Mouse (Mus musculus): ENCODE data around the gene Fam118b. TPM values are rescaled to one million over a fixed set of nuclear protein-coding genes. Genes with fewer than 3 reads are reported as not detected.

The Fam118b gene
- total RNA-seq, 1 experiment from 2014 or later = 15.3 TPM

- no peak; the same call in 1 of the 2 replicates for ATAC-seq (replicated peaks; ENCODE audit: insufficient number of reproducible peaks, low FRiP score, low TSS enrichment, poor library complexity, severe bottlenecking)
Measured at GRCm38 (mm10) chr9:35277855-35278365, 10.3 kb upstream of the Fam118b start.

- 0 out of 2 replicates have a peak, but pooled peaks have one; percentile 14 for ATAC-seq (replicated peaks; ENCODE audit: insufficient number of reproducible peaks, low FRiP score, low TSS enrichment, poor library complexity, severe bottlenecking)
Measured at GRCm38 (mm10) chr9:35267976-35268715, 541 bp upstream of the Fam118b start.

DNA sequence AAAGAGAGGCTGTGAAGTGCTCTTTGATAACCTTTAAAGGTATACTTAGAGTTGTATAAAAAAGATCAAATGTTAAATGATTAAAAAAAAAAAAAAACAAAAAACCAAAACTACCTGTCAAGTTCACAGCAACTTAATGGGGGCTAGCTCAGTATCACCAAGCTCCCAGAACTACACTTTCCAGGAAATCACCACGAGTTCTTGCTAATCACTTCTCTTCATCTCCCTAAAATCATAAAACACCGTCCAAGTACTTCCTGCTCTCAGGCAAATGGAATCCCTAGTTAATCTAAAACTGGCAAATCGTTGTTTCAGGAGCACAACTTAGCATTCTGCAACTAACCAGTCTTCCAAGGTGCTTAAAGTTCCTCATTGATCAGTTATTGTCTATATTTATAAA is 3.1 kb downstream of the Fam118b start:
- ATAC-seq (replicated peaks; ENCODE audit: insufficient number of reproducible peaks, low FRiP score, low TSS enrichment, poor library complexity, severe bottlenecking) = no peak

DNA sequence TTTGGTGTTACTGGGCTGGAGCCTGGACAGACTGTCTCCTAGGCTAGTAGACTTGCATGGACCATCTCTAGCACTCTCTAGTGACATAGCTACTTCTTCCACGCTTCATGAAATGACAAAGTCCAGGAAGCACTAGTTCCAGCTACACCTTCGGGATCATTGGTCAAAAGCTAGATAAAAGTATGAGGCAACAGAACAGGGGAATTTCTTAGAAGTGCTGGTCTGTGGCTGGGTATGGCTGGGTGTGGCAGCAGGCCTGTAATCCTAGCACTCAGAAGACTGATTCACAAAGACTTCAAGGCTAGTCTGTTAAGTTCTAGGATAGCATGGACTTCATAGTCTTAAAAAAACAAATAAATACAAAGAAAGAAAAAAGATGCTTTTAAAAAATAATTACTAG is 4.2 kb downstream of the Fam118b start:
- no peak for ATAC-seq (replicated peaks; ENCODE audit: insufficient number of reproducible peaks, low FRiP score, low TSS enrichment, poor library complexity, severe bottlenecking)

GRCm38 (mm10) chr9:35262418-35262817 is 5.2 kb downstream of the Fam118b start:
- ATAC-seq (replicated peaks; ENCODE audit: insufficient number of reproducible peaks, low FRiP score, low TSS enrichment, poor library complexity, severe bottlenecking) = no peak

GRCm38 (mm10) chr9:35257365-35257764 is 10.2 kb downstream of the Fam118b start:
- no peak for ATAC-seq (replicated peaks; ENCODE audit: insufficient number of reproducible peaks, low FRiP score, low TSS enrichment, poor library complexity, severe bottlenecking)

GRCm38 (mm10) chr9:35249476-35249875 is 18.1 kb downstream of the Fam118b start:
- no peak for ATAC-seq (replicated peaks; ENCODE audit: insufficient number of reproducible peaks, low FRiP score, low TSS enrichment, poor library complexity, severe bottlenecking)

DNA sequence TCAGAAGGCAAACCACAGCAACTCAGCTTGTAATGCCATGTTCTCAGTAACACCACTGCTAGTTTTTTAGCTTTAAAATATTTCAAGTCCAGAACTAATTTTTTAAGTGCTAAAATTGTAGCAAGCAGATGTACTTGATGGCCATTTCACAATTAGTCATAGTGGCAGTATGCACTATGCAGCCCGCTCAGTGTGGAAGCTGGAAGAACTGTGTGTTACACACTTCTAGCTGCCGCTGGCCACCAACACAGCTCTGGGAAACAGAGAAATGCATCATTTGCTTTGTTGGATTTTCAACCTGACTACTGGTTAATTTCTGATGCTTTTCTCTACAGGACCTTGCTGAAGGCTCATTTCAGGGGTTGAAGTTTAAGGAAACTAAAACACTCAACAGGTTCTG is 20.2 kb downstream of the Fam118b start:
- ATAC-seq (replicated peaks; ENCODE audit: insufficient number of reproducible peaks, low FRiP score, low TSS enrichment, poor library complexity, severe bottlenecking) = no peak

- ATAC-seq (replicated peaks; ENCODE audit: insufficient number of reproducible peaks, low FRiP score, low TSS enrichment, poor library complexity, severe bottlenecking) = no peak
Measured at GRCm38 (mm10) chr9:35239734-35240133, 27.9 kb downstream of the Fam118b start.

GRCm38 (mm10) chr9:35238915-35239571 is 28.6 kb downstream of the Fam118b start:
- no peak for ATAC-seq (replicated peaks; ENCODE audit: insufficient number of reproducible peaks, low FRiP score, low TSS enrichment, poor library complexity, severe bottlenecking)

DNA sequence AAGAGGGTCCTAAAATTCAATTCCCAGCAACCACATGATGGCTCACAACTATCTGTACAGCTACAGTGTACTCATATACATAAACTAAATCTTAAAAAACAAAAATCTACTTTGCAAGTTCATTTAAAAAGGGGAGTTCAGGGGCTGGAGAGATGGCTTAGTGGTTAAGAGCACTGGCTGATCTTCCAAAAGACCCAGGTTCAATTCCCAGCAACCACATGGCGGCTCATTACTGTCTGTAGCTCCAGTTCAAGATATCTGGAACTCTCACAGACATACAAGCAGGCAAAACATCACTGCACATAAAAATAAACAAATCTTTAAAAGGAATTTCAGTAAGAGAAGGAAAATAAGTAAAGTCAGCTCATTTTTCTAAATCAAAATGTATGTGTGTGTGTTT is 29.2 kb downstream of the Fam118b start:
- no peak for ATAC-seq (replicated peaks; ENCODE audit: insufficient number of reproducible peaks, low FRiP score, low TSS enrichment, poor library complexity, severe bottlenecking)

DNA sequence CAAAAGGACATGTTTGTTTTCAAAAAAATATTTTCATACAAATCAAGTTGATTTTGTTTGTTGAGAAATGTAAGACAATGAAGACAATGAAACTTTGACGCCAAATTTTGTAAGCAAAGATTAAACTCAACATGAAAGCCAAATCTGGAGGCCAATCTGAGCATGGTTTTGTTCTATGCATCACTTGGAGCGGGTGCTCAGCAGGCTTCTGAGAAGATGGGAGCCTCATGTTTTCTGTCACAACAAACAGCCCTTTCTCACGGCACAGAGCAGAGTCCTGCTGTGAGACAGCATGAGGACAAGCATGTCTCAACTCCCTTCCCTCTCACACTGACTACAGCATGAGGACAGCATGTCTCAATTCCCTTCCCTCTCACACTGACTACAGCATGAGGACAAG is 31.6 kb downstream of the Fam118b start:
- ATAC-seq (replicated peaks; ENCODE audit: insufficient number of reproducible peaks, low FRiP score, low TSS enrichment, poor library complexity, severe bottlenecking) = no peak

DNA sequence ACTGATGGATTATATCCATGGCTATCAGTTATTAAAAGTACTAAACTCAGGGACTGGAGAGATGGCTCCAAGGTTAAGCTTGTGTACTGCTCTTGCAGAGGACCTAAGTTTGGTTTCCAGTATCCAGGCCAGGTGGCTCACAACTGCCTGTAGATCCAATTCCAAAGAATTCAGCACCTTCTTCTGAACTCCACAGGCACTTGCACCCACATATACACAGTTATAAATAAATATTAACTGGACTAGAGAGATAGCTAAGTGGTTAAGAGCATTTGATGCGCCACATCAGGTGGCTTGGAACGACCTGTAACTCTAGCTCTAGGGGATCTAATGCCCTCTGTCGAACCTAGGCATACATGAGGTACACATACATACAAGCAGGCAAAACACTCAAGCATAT is 38.9 kb downstream of the Fam118b start:
- ATAC-seq (replicated peaks; ENCODE audit: insufficient number of reproducible peaks, low FRiP score, low TSS enrichment, poor library complexity, severe bottlenecking) = no peak

DNA sequence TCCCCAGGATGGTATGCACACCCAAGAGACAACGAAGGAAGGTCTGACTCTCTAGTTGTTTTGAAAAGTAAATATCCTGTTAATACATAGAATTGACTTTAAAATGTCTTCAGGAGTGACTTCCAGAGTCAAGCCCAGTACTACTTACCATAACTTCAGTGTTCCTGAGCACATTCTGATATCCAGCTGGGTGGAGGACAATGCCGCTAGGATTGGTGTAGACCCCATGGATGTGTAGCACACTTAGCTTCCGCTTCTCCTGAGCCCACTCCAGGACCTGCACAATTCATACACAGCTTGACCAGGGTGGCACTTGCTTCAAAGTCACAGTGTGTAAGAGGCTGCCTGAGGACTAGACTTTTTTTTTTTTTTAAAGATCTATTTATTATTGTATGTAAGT is 44.1 kb downstream of the Fam118b start:
- no peak for ATAC-seq (replicated peaks; ENCODE audit: insufficient number of reproducible peaks, low FRiP score, low TSS enrichment, poor library complexity, severe bottlenecking)

DNA sequence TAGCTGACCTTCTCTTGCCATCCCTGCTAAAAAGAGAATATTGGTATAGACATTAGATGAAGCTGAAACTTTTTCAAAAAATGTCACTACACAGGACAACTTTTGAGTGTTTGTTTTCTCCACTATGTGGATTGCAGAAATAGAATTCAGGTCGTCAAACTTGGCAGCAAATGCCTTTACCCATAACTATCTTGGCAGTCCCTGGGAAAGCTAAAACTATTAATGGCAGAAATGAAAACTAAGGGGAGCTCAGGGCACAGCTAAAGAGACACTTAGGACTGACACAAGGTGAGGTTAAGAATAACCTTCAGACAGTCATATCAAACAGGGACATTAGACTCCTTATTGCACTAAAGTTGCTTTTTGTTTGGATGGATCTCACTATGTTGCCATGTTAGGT is 49.6 kb downstream of the Fam118b start:
- no peak for ATAC-seq (replicated peaks; ENCODE audit: insufficient number of reproducible peaks, low FRiP score, low TSS enrichment, poor library complexity, severe bottlenecking)

- ATAC-seq (replicated peaks; ENCODE audit: insufficient number of reproducible peaks, low FRiP score, low TSS enrichment, poor library complexity, severe bottlenecking) = 0 out of 2 replicates have a peak, but pooled peaks have one; percentile 0
Measured at GRCm38 (mm10) chr9:35211573-35212511, 55.8 kb downstream of the Fam118b start.

DNA sequence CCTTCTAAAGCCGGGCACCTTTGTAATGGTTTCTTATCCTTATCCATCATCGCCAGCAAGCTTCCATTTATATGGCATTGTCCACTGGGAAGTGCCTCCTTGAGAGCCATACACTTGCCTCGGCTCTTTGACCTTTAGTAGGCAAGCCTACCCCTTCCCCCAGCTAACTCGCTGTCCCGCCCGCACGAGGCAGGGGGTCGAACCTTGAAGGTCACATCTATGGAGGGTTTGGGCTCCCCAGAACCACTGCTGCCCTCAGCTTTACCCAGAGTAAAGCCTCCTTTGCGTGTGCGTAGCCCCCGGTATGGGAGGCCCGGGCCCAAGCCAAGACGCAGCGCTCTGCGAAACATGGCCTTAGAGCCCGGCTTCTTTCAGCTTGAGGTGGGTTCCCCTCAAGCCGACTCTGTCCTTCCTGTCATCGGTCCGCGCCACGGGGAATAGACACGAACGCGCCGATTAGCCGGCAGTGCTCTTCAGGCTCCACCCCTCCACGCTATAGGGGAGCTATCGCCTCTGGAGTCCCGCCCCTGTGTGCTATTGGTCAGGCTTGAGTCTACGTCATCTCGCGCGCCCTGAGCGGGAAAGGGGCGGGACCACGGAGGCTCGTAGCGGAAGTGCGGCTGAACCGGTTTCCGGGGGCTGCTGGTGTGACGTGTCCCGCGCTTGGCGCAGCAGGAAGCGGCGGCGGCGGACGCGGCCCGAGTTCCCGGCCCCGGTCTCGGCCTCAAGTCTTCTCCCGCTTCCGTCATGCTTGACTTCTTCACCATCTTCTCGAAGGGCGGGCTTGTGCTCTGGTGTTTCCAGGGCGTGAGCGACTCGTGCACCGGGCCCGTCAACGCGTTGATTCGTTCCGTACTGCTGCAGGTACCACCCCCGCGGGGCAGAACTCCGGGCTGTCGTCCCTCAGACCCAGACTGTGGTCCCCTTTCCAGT is 56.8 kb downstream of the Fam118b start, which contains the start of gene Foxred1:
TSS of gene Foxred1 (minus strand) at position 514 of the 933 bp plus-strand sequence.
- ATAC-seq (replicated peaks; ENCODE audit: insufficient number of reproducible peaks, low FRiP score, low TSS enrichment, poor library complexity, severe bottlenecking) = peak; percentile 97

DNA sequence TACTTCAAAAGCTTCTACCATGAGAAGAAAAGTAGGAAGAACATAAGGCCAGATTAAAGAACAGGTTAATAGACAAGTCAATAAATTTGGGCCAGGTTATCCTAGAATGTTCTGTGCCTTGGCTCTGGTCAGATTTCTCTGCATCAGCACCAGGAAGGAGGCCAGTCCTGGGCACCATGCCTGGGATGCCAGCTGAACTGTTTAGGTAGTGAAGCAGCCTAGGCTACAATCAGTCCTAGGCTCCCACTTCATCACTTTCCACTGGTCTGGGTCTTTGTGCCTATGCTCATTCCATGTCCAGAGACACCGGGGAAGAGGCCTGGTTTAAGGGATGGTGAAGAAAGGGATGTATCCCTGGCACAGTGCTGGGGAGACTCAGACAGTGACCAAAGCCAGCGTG is 63.2 kb downstream of the Fam118b start:
- no peak for ATAC-seq (replicated peaks; ENCODE audit: insufficient number of reproducible peaks, low FRiP score, low TSS enrichment, poor library complexity, severe bottlenecking)

Data from monocyte, adult 5-6 weeks (primary cell).